Mouse (Mus musculus) liver, embryonic 13.5 days (tissue): ENCODE measurements at regions not wholly inside any gene's neighbourhood (a gene's known extent, or its start where the extent isn't known, plus 50 kb on each side); places are given as distances from the start of the nearest gene placed in this dataset.

Experiments
- ATAC-seq: fragments of 200-750 bp; cut with Nextera tagmentation; 2 replicates; pipeline ENCODE4 v1.8.0; 2017; ENCODE audit warnings: low read depth, mild to moderate bottlenecking, moderate number of reproducible peaks, moderate library complexity
- DNase-seq: peaks from one replicate; pipeline ENCODE4 v3.0.0; 2022
- H3K27ac ChIP-seq: fragments of 300-500 bp; sonication (generic); 2 replicates; pipeline ENCODE4 v1.5.1; 2015; ENCODE audit warnings: moderate library complexity, mild to moderate bottlenecking, inconsistent platforms
- H3K27me3 ChIP-seq: fragments of 300-500 bp; sonication (generic); 2 replicates; pipeline ENCODE4 v1.6.1; 2015; ENCODE audit warnings: mild to moderate bottlenecking, inconsistent platforms
- H3K36me3 ChIP-seq: fragments of 300-500 bp; sonication (generic); 2 replicates; pipeline ENCODE4 v1.6.1; 2015; ENCODE audit warnings: mild to moderate bottlenecking, inconsistent platforms
- H3K4me1 ChIP-seq: fragments of 300-500 bp; sonication (generic); replicated peaks from 2 replicates; pipeline ENCODE4 v1.6.1; 2015; ENCODE audit warnings: inconsistent platforms
- H3K4me2 ChIP-seq: fragments of 300-500 bp; sonication (generic); 2 replicates; pipeline ENCODE4 v1.6.1; 2015; ENCODE audit warnings: inconsistent platforms, mild to moderate bottlenecking, moderate library complexity
- H3K4me3 ChIP-seq: fragments of 300-500 bp; sonication (generic); replicated peaks from 2 replicates; pipeline ENCODE4 v1.5.1; 2015; ENCODE audit warnings: mild to moderate bottlenecking, inconsistent platforms
- H3K9ac ChIP-seq: fragments of 300-500 bp; sonication (generic); 2 replicates; pipeline ENCODE4 v1.6.1; 2015; ENCODE audit warnings: mild to moderate bottlenecking, inconsistent platforms
- H3K9me3 ChIP-seq: fragments of 300-500 bp; sonication (generic); replicated peaks from 2 replicates; pipeline ENCODE4 v1.6.1; 2016; ENCODE audit warnings: inconsistent platforms
- WGBS: fragments of 180-500 bp; shearing (Covaris S2); methylation state at CpG from one replicate; pipeline ENCODE4 v1.1.7; 2015; ENCODE audit not compliant: insufficient replicate concordance; 5-methylcytosine and 5-hydroxymethylcytosine counted together

DNA sequence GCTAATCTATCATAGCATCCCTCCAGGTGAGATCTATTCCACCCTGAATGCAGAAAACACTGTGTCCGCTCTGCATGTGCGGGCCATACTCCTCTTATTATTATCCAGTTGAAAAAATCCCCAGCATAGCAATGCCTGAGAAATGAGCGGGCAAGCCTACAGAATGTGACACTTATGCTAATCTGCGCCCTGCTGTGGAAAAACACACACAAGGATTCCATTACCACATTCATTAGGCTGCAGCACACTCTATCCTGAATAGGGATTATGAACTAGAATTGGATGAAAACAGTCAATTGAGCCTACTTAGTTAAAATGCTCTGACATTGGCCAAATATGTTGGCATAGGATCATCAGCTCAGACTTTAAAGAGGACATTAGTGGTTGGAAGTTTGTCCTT is 99.5 kb upstream of the Meis1 start:
- Histone ChIP-seq H3K4me1 (no peaks in the 10 kb centered on the region), H3K4me3 (no peak overlapping the region), H3K27me3 (no peaks in the 10 kb centered on the region), H3K4me2 (no peak overlapping the region), H3K9ac (no peak overlapping the region), H3K9me3 (no peaks in the 10 kb centered on the region), H3K27ac (no peak overlapping the region), H3K36me3 (no peaks in the 10 kb centered on the region)
- ATAC-seq (no peak), DNase-seq (no peak)
- WGBS = 68% methylated on average over 4 of the region's 4 CpGs

DNA sequence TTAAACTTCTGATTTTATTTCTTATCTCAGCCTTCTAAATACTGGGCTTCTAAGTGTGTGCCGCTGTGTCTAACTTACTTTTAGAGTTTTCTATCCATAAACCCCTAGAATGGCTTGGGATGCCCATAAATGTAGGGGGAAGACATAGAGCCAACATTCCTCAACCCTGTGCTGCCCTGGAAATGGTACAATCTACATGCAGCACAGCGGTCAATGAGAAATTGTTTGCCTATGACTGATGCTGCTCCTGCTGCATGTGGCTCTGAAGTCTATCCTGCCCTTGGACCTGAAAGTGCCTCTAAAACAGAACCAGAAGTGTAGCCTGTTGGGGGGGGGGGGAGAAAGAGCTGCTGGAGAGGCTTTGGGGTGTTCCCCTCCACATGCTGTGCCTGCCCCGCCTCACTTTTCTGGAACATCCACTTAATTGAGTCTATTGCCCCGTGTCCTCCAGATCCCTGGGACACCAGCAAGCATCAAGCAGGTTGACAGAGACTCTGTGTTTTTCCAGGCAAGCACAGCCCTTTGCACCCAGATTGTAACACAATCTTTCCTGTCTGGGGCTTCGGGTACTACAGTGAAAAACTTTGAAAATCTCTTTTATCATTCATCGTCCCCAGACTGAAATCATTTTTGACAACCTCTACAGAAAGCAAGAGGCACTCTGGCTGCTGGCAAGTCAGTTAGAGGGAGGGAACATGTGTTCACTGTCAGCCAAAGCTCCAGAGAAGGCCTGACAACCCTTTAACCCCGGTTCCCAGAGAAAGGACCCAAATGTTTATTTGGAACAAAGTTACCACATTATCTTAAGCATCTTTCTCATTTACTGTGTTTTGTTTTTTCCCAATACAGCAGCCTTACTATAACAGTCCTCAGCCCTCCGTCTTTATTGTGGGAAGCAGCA is 101.4 kb upstream of the Meis1 start:
- Histone ChIP-seq H3K36me3 (no peaks in the 10 kb centered on the region), H3K27ac (no peak overlapping the region), H3K9me3 (no peaks in the 10 kb centered on the region), H3K4me3 (no peak overlapping the region), H3K4me2 (no peak overlapping the region), H3K4me1 (no peaks in the 10 kb centered on the region), H3K27me3 (no peaks in the 10 kb centered on the region), H3K9ac (no peak overlapping the region)
- DNase-seq = no peak
- ATAC-seq = no peak
- WGBS = 58% methylated on average over 8 of the region's 8 CpGs

DNA sequence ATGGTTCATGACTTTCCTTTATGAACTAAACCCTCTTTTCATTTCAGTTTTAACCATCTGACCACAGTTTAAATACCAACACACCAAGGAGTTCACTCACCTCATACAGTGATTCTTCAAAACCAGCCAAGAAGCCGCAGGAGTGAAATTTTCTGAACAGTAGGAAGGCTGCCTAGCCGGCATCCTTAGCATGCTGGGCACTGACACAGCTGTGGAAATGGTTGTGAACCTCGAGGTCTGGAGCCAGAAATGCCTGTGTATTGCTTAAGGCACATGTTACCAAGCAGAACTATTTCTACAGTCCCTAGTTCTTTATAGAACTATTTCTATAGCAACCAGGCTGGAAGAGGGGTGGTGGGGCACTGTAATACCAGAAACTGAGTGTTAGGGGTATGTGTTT is 102.1 kb upstream of the Meis1 start:
- no peak for ATAC-seq
- Histone ChIP-seq H3K27me3 (no peaks in the 10 kb centered on the region), H3K27ac (no peak overlapping the region), H3K4me3 (no peak overlapping the region), H3K9me3 (no peaks in the 10 kb centered on the region), H3K9ac (no peak overlapping the region), H3K4me1 (no peaks in the 10 kb centered on the region), H3K36me3 (no peaks in the 10 kb centered on the region), H3K4me2 (no peak overlapping the region)
- DNase-seq = no peak
- 46% methylated on average over 3 of the region's 3 CpGs for WGBS

DNA sequence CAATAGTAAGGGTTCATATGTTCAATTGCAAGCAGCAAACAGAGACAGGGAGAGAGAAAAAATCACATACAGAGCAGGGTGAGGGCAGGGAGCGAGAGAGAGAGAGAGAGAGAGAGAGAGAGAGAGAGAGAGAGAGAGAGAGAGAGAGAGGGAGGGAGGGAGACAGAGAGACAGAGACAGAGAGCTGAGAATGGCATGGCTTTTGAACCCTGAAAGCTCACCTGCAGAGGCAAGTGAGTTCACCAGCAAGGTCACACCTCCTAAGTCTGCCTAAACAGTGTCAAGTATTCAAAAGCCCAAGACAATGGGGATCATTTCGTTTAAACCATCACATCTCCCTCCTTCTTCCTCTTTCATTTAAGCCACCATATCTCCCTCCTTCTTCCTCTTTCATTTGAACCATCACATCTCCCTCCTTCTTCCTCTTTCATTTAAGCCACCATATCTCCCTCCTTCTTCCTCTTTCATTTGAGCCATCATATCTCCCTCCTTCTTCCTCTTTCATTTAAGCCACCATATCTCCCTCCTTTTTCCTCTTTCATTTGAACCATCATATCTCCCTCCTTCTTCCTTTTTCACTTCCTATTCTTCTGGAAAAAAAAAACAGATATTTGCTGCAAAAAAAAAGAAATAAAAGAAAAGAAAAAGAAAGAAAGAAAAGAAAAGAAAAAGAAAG is 116.7 kb upstream of the Meis1 start:
- Histone ChIP-seq H3K4me2 (no peak overlapping the region), H3K9ac (no peak overlapping the region), H3K9me3 (no peaks in the 10 kb centered on the region), H3K4me1 (no peaks in the 10 kb centered on the region), H3K27me3 (no peaks in the 10 kb centered on the region), H3K36me3 (no peaks in the 10 kb centered on the region), H3K27ac (no peak overlapping the region), H3K4me3 (no peak overlapping the region)
- no peak for ATAC-seq
- WGBS = 30% methylated on average over 2 of the region's 2 CpGs
- no peak for DNase-seq

DNA sequence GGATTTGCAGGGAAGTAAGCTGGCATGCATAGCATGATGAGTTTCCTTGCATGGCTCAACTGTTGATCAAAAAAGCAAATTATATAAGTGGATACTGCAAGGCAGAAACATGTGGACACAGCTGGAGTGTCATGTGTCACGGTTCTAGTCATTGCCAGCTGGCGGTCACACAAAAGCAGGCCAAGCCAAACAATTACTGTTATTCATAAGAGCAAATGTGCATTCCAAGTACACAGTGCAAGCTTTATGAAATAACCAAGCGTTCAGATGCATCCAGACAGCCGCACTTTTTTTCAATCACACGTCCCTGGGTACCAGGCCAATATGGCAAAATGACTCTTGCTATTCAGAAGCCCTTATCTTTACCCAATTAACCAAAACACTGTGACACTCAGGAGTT is 119.6 kb upstream of the Meis1 start:
- no peak for ATAC-seq
- Histone ChIP-seq H3K4me3 (no peak overlapping the region), H3K27ac (no peak overlapping the region), H3K9ac (no peak overlapping the region), H3K4me2 (no peak overlapping the region), H3K9me3 (no peaks in the 10 kb centered on the region), H3K4me1 (no peaks in the 10 kb centered on the region), H3K27me3 (no peaks in the 10 kb centered on the region), H3K36me3 (no peaks in the 10 kb centered on the region)
- no peak for DNase-seq
- 77% methylated on average over 5 of the region's 5 CpGs for WGBS

DNA sequence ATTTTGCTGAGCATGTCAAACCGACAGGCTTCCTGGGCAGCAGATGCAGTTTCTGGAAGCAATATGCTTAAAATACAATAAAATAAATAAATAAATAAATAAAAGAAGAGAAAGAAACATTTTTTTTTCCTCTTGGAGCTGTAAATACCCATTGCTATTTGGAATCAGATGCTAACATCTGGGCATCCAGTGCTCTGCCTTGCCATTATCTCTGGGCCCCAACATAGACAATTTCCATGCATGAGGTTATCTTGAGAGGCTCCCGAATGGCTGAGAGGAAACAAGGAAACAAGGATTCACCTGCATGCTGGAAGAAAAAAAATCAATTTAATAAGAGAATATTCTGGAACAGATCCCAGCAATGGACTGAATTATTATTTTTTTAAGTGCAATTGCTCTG is 120.0 kb upstream of the Meis1 start:
- H3K27me3 ChIP-seq = no peaks in the 10 kb centered on the region
- no peaks in the 10 kb centered on the region for H3K9me3 ChIP-seq
- H3K27ac ChIP-seq = no peak overlapping the region
- no peak overlapping the region for H3K9ac ChIP-seq
- H3K4me2 ChIP-seq = no peak overlapping the region
- H3K36me3 ChIP-seq = no peaks in the 10 kb centered on the region
- no peak for DNase-seq
- H3K4me1 ChIP-seq = no peaks in the 10 kb centered on the region
- no peak overlapping the region for H3K4me3 ChIP-seq
- WGBS = 54% methylated on average over 2 of the region's 2 CpGs
- ATAC-seq = no peak

DNA sequence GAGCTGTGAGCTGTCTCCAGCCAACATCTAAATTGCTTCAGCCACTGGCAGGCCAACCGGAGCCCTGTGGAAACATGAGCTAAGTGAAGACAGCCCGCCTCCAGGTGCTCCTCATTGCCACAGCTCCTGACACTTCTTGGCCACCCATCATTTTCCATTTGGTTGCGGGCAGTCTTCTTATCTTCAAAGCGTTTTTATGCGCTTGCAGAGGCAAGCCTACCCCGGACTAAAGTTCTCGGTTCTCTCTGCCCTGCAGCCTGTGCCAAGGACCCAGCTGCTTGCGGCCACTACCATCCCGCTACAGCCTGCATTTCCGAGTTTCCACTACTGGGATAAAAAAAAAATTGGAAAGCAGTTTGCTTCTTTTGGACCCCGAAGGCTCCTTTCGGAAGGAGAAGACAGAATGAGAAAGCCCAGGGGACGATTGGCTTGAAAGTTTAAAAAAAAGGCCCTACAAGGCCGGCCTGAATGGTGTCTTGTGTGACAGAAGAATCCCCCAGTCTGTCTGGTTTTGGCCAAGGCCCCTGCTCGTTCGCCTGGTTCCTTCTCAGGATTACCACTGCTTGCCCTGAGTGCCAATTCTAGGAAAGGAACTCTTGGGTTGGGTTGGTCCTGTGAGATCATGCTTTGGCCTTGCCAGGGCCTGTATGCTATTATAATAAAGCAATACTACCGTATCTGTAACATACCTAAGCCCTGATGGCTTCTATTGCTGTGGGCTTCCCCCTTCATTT is 124.6 kb upstream of the Meis1 start:
- ATAC-seq = no peak
- Histone ChIP-seq H3K27me3 (no peaks in the 10 kb centered on the region), H3K4me3 (no peak overlapping the region), H3K36me3 (no peaks in the 10 kb centered on the region), H3K4me1 (no peaks in the 10 kb centered on the region), H3K9ac (no peak overlapping the region), H3K27ac (no peak overlapping the region), H3K9me3 (no peaks in the 10 kb centered on the region), H3K4me2 (no peak overlapping the region)
- 65% methylated on average over 17 of the region's 17 CpGs for WGBS
- no peak for DNase-seq

DNA sequence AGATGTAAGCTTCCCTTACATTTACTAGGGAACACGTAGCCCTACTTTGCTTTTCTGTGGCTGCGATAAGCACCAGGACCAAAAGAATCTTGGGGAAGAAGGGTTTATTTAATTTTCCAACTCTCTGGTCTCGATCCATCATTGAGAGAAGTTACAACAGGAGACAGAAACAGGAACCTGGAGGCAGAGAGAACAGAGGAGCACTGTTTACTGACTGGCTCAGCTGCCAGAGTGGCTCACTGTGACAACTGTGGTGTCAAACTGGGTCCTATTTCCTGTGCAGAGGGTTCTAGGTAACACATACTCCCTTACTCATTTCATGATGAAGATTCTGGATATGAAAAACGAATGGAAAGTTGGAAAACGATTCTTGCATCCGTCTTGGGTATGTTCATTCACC is 125.7 kb upstream of the Meis1 start:
- no peak for DNase-seq
- ATAC-seq = no peak
- Histone ChIP-seq H3K9me3 (no peaks in the 10 kb centered on the region), H3K4me3 (no peak overlapping the region), H3K9ac (no peak overlapping the region), H3K36me3 (no peaks in the 10 kb centered on the region), H3K4me2 (no peak overlapping the region), H3K27me3 (no peaks in the 10 kb centered on the region), H3K27ac (no peak overlapping the region), H3K4me1 (no peaks in the 10 kb centered on the region)
- 63% methylated on average over 6 of the region's 6 CpGs for WGBS

DNA sequence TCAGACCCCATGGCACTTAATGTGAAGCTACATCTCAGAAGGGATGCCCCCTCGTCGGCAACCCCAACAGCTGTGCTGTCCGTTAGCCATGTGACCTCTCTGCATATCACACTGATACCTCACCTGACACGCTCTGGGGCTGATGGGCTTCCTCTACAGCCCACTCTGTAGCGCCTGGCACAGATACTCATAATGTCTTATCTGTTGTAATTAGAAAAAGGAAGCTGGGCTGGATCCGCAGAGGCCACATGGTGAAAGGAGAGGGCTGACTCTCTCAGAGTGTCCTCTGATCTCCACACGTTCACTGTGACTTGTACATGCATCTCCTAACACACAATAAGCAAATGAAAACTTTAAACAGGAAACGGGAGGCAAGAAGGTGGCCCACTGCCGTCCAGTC is 126.5 kb upstream of the Meis1 start:
- ATAC-seq (no peak), DNase-seq (no peak)
- no peaks in the 10 kb centered on the region for H3K27me3 ChIP-seq
- no peak overlapping the region for H3K4me3 ChIP-seq
- no peaks in the 10 kb centered on the region for H3K9me3 ChIP-seq
- 30% methylated on average over 9 of the region's 9 CpGs for WGBS
- no peaks in the 10 kb centered on the region for H3K4me1 ChIP-seq
- H3K4me2 ChIP-seq = no peak overlapping the region
- H3K9ac ChIP-seq = no peak overlapping the region
- no peaks in the 10 kb centered on the region for H3K36me3 ChIP-seq
- H3K27ac ChIP-seq = no peak overlapping the region

DNA sequence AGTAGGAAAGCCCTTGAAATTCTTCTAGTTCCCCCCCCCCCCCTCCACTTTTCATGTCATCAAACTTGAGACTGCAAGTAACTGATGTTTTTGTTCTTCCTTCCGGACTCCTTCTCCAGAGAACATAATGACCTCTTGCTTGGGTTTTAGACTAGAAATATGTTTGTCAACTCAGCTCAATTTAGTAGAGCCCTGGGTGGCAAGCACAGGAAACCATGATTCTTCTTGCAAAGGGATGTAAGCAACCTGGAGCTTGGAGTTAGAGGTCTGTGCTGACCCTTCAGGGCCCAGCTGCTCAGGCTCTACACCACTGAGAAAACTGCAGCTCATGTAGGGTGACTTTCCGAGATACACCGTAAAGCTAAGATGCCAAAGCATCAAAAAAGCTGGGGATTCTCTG is 127.2 kb upstream of the Meis1 start:
- DNase-seq (no peak), ATAC-seq (no peak)
- Histone ChIP-seq H3K4me3 (no peak overlapping the region), H3K4me2 (no peak overlapping the region), H3K4me1 (no peaks in the 10 kb centered on the region), H3K9me3 (no peaks in the 10 kb centered on the region), H3K27me3 (no peaks in the 10 kb centered on the region), H3K27ac (no peak overlapping the region), H3K9ac (no peak overlapping the region), H3K36me3 (no peaks in the 10 kb centered on the region)
- WGBS = 68% methylated on average over 3 of the region's 3 CpGs

DNA sequence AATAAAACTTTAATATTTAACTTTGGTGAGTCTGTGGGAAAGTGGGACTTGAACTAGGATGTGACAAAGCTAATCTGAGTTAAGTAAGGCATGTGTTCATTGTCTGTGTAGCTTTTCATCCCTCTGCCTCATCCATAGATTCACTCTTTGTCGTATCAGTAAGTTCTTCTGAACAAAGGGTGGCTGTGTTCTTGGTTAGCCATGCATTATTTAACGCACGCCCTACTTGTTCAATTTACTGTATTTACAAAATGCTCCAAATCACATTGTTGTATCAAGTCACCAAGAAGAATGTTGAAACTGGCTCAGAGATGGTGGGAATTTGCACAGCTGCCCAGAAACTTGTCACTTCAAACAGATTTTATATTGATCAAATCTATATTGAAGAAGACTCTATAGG is 132.2 kb upstream of the Meis1 start:
- no peaks in the 10 kb centered on the region for H3K36me3 ChIP-seq
- ATAC-seq (no peak), DNase-seq (no peak)
- no peak overlapping the region for H3K27ac ChIP-seq
- no peaks in the 10 kb centered on the region for H3K9me3 ChIP-seq
- no peaks in the 10 kb centered on the region for H3K27me3 ChIP-seq
- no peaks in the 10 kb centered on the region for H3K4me1 ChIP-seq
- H3K4me3 ChIP-seq = no peak overlapping the region
- H3K9ac ChIP-seq = no peak overlapping the region
- 71% methylated on average over 3 of the region's 3 CpGs for WGBS
- no peak overlapping the region for H3K4me2 ChIP-seq
